Mouse (Mus musculus): ENCODE data around the gene Ankfy1.

DNA sequence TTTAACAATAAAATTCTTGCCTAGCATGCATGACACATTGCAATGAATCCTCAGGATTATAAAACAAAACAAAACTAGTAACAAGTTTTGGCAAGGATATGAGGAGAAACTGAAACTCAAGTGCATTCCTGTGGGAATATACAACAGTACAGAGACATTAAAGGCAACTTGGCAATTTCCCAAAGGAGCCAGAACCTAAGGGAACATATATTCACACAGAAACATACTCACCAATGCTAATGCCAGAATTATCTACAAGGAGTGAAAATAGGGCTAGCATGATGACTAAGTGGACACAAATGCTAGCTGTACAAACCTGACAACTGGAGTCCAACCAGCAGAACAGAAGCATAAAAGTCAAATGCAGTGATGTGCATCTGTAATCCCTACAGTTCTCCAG is 102.2 kb downstream of the Ankfy1 start:
- TF ChIP-seq CTCF (IDR thresholded peaks at IDR 0.05; ENCODE audit: low read depth) (no peak), EP300 (IDR thresholded peaks at IDR 0.05; ENCODE audit: low read depth) (no peak)
